Mouse (Mus musculus) erythroblast, embryonic 14.5 days (primary cell): ENCODE measurements around the gene Hcfc1r1.

Experiments used
- GATA1 ChIP-seq: IDR thresholded peaks from 2 replicates; pipeline ENCODE4 v1.6.1; 2012; ENCODE audit warnings: low read length, inconsistent platforms, mixed read lengths
- TAL1 ChIP-seq: IDR thresholded peaks from 3 replicates; pipeline ENCODE4 v1.6.1; 2012; ENCODE audit warnings: low read length, inconsistent platforms, mixed read lengths

- TF ChIP-seq GATA1 (no peak), TAL1 (no peak)
Measured at GRCm38 (mm10) chr17:23671519-23671918, 1.9 kb upstream of the Hcfc1r1 start.
